Mouse (Mus musculus): ENCODE data around the gene Wdr24.
"Not testable (repeated sequence)": the region's sequence is repeated elsewhere in the genome, so short reads cannot be mapped to it uniquely, and the experiment has no call there.

- not testable (repeated sequence) for TF ChIP-seq GATA1 (IDR thresholded peaks at IDR 0.05; ENCODE audit: borderline replicate concordance, low read length); FLI1 (IDR thresholded peaks at IDR 0.05; ENCODE audit: low read length)
Measured at GRCm38 (mm10) chr17:25871566-25871965, 48.1 kb downstream of the Wdr24 start.
